Mouse (Mus musculus) heart, adult 9 months (tissue): Measurements from ENCODE around the gene Kazn.
A peak's percentile ranks its signal among the peaks of the same experiment; 100 is the strongest.

Experiments
- DNase-seq, 2 experiments: peaks; one replicate each; pipeline ENCODE4 v3.0.0; 2022; ENCODE audit warnings: low spot score in 2 of 2

Gene Kazn

GRCm38 (mm10) chr4:142242750-142243383 is 3.7 kb upstream of the Kazn start:
- DNase-seq = no peak

DNA sequence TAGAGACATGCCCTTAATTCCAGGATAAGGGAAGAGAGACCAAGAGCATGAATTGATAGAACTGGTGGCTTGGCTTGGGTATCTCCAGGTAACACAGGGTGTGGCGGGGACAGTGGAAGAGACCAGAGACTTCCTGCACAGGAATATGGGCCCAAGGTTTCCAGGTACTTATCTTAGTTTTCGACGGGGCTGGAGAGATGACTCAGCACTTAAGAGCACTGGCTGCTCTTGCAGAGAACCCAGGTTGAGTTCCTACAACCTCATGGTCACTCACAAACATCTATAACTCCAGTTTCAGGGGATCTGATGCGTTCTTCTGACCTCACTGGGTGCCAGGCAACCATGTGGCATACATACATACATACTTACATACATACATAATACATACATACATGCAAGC is 3.0 kb upstream of the Kazn start:
- no peak for DNase-seq

GRCm38 (mm10) chr4:142240874-142241273 is 1.7 kb upstream of the Kazn start:
- DNase-seq = no peak

- DNase-seq = peak; percentile 51 to 62
These were observed 538 bp downstream of the Kazn start for GRCm38 (mm10) chr4:142238486-142239239.

DNA sequence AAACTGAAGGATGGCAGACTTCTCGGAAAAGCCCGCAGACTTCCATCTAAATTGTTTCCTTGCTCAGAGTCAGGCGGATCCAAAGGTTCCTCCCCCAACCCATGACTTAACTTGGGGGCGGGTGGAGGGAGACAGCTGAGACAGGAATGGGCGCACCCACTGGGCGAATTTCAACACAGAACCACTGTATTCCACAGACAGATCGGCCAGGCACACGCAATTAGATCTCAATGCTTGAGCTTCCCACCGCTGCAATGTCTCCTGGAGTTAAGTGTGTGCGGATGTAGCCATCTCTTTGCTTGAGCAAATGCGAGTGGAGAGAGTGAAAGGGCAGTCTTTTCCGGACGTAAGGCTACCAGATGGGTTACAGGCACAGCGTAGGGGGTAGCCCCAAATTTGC is 1.2 kb downstream of the Kazn start:
- DNase-seq = peak in 1 of 2 experiments; percentile 45

- no peak for DNase-seq
These were observed 2.5 kb downstream of the Kazn start for GRCm38 (mm10) chr4:142236681-142237080.

DNA sequence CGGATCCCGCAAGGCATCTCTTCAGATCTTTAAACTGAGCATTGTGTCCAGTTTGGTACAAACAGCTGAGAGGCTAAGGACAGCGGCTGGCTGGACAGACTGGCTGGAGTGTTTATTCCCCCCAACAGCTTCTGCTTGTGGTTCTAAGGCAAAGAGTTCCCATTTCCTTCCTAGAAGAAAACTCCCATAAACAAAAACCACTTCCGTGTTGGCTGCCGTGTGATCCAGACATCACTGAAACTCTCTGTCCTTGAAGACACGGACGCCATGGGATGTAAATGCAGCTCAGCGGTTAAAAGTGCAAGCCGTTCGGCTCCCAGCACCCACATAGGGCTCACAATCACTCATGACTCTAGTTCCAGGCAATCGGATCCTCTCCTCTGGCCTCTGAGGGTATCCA is 3.8 kb downstream of the Kazn start:
- no peak for DNase-seq

- DNase-seq = no peak
These were observed 4.4 kb downstream of the Kazn start for GRCm38 (mm10) chr4:142234828-142235227.

DNA sequence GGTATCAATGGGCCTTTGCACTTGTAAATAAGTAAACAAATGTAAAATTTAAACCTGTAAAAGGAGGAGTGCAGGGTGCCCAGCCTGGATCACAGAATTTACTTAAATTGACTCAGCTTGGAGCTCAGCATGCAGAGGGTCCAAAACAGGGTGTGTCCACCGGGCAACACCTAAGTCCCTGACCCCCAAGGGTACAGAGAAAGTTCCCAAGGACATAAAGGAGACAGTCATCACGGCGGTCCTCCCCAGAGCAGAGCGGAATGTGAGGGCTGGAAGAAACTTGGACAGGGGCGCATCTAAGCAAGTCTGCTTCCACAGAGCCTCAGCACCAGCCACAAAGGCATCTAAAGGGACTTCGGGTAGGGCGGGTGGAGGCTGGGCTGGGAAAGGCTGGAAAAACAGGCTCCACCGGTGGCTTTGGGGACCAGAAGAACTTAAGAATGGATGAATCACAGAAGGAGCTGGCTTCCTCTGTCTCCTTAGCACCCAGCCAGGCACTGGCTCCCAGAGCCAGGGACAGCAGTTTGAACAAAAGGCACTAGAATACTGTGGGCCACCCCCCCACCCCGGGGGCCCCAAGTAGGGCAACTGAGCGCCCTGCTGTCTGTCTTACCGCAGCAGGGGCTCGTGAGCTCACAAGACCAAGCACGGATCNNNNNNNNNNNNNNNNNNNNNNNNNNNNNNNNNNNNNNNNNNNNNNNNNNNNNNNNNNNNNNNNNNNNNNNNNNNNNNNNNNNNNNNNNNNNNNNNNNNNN is 10.2 kb downstream of the Kazn start:
- no peak for DNase-seq

DNA sequence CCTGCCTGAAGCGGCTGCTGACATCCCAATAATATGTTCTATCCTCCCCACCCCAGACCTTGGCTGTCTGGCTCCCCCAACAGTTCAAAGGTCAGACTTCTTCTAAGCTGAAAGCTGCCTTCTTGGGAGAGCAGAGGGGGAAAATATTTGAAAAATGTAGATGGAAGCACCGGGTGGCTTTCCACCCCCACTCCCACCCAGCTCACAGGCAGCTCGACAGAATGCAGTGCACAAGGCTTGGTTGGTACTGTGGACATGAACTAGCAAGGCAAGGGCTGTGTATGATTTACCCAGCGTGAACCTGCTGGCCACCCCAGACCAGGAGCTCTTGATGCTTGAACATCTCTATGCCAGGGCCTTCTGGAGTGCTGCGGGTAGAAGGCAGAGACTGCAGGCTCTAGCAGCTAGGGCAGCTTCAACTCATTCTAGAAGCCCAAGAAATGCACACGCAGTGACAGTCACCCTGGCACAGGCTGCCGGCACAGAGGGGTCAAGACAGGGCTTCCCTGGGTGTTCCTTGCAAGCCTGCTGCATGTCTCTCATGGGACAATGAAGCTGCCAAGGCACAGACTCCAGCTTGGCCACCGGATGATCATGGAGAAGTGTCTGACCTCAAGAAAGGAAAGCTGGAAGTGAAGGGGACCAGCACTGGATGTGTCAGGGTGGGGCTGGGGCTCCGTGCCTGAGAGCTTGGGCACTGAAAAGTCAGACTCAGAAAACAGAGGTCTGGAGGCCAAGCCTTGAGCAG is 15.1 kb downstream of the Kazn start:
- no peak for DNase-seq

GRCm38 (mm10) chr4:142222385-142222784 is 16.8 kb downstream of the Kazn start:
- DNase-seq = no peak

DNA sequence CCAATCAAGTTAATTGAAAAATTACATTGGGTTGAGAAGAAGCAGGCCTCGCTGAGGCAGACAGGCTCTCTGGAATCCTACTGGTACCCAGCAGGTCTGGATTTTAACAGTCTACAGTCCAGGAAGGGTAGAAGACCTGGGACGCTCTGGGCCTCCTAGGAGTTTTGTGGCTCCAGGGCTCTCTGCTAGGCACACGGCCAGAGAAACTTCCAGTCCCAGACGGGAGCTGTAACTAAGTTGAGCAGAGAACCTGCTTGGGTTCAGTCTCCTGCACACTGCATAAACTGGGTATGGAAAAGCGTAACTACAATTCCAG is 17.5 kb downstream of the Kazn start:
- no peak for DNase-seq

DNA sequence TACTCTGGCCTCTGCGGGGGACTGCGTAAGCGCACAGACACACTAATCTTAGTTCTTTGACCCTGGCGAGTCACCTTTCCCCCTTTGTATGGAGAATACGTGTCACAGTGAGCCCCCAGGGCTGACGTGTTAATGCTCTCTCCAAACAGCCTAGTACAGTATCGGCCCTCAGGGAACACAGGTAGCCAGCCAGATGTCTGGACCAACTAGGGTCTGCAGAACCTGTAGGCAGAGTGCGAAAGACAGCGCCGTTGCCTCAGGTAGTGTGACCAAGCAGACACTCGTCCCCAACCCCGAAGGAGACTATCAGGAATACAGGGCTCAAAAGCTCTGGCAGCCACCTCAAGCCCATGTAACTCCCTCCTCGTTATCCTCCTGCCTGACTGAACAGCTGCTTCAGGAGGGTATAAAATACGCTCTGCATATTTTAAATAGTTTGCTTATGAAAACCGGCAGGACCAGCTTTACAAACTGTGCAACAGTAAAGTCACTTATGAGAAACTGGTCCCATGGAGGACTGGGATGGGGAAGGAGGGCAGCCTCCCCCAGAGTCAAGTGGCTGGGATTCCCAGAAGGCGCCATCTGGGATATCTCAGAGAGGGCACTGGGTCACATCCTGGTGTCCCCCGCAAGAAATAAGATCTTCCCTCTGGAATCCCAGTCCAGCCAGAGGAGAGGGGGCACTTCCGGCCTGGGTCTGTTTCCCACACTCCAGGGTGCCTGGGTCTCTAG is 18.0 kb downstream of the Kazn start:
- peak; percentile 38 to 47 for DNase-seq

DNA sequence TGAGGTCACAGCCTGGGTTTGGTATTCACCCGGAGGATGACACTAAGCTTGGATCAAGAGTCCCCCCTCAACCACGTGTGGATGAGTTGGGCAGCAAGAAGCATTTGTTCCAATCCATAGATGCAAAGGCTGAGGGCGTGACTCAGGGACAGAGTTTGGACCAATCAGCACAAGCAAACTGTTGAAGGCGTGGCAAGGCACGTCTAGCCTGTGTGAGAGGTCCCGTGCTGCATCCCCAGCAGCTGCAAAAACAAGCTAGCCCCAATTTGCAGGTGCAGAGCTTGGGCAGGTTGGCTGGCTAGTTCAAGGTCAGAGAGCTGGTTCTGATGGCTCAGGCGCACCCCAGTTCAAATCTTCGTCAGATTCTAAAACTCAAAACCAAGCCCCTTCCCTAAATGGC is 20.2 kb downstream of the Kazn start:
- DNase-seq = no peak

DNA sequence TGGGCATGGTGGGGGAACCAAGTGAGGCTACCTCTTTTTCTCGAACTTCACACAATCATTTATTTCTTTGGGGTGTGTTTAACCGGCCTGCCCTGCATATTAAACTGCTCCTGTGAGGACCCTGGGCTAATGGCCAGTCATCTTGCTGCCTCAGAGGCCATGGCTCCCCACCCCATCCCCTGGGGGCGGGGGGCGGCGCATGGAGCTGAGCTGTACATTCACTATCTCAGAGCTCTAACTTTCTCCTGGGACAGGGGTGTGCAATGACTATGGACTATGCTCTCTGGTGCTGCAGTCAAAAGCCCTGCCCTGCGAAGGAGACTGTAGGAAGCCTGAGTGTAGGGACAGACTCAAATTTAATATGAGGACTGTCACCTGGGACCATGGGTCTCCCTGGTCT is 22.2 kb downstream of the Kazn start:
- DNase-seq = no peak

GRCm38 (mm10) chr4:142215760-142216159 is 23.4 kb downstream of the Kazn start:
- DNase-seq = no peak

- no peak for DNase-seq
These were observed 24.7 kb downstream of the Kazn start for GRCm38 (mm10) chr4:142214532-142214931.

DNA sequence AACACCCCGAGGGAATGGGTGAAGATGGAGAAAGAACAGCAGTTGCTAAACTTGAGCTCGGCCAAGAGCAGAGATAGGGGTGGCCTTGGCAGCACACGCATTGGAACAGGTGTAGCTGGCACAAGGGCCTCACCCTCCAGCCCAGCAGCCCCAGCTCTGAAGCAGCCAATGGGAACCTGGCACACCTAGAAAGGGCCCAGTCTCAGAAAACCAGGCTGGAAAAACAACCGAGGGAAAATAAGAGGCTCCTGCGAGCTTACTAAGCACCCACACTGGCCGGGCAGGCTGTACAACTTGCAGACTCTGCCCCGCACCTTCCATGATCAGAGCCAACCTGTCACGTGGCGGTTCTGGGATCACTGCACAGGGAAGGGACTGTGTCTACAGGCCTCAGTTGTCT is 26.8 kb downstream of the Kazn start:
- DNase-seq = no peak

- peak; percentile 51 to 63 for DNase-seq
These were observed 29.3 kb downstream of the Kazn start for GRCm38 (mm10) chr4:142209884-142210283.

DNA sequence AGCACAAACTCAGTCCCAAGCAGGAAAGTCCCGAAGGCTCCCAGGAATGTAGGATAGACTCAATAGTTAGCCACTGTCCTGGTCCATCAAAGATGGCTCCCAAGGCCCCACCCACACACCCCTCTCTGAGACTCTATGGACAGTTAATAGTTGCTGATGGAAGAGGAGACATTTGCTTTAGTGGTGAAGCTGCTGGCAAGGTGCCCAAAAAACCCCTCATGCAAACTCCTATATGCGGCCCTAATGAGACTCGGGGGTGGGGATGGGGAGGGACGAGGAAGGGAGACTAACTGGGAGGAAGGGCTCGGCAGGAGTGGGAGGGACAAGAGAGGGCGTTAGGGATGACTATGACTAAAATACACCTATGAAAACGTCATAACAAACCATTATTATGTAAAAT is 29.7 kb downstream of the Kazn start:
- DNase-seq = no peak

DNA sequence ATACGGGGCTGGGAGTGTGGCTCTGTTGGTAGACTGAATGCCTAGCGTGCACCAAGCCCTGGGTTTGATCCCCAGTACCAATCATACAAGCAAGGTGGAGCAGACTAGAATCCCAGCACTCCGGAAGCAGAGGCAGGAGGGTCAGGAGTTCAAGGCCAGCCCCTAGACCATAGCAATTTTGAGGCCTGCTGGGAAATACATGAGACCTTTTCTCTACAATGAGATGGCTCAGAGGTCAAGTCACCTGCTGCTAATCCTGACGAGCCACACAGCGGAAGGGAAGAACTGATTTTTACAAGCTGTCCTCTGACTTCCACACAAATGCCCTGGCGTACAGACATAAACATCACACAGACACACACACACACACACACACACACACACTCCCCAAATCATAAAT is 33.5 kb downstream of the Kazn start:
- DNase-seq = no peak

GRCm38 (mm10) chr4:142196626-142197025 is 42.6 kb downstream of the Kazn start:
- DNase-seq = no peak
